Mouse (Mus musculus): ENCODE data around the gene Robo2.
A peak's percentile ranks its signal among the peaks of the same experiment; 100 is the strongest.

Robo2 gene

GRCm38 (mm10) chr16:74321666-74322371 is 89.8 kb downstream of the Robo2 start:
- no peak for DNase-seq (ENCODE audit: low read depth, low spot score)

- no peak for DNase-seq (ENCODE audit: low read depth, low spot score)
These were observed 95.5 kb downstream of the Robo2 start for GRCm38 (mm10) chr16:74316150-74316549.

DNA sequence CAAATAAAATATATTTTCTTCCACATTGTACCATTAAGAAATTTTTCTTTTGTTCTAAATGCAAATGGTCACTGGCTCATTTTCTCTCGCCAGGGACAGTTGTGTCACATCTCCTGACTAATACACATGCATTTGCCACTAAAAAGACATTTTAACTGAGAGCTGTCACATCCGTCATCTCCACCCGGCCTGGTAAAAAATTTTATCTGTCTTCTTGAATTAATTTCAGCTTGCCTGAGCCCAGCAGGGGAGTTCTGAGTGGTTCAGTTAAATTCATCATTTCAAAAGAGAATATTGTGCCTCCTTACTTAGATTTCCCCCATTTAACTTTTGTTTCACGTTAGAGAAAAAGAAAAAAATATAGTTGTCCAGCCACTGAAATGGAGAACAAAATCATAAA is 98.4 kb downstream of the Robo2 start:
- DNase-seq (ENCODE audit: low read depth, low spot score), result peak; percentile 36

GRCm38 (mm10) chr16:74307543-74307887 is 104.1 kb downstream of the Robo2 start:
- no peak for DNase-seq (ENCODE audit: low read depth, low spot score)

- no peak for DNase-seq (ENCODE audit: low read depth, low spot score)
These were observed 104.6 kb downstream of the Robo2 start for GRCm38 (mm10) chr16:74306876-74307542.

GRCm38 (mm10) chr16:74287878-74288277 is 123.7 kb downstream of the Robo2 start:
- DNase-seq (ENCODE audit: low read depth, low spot score), result no peak

DNA sequence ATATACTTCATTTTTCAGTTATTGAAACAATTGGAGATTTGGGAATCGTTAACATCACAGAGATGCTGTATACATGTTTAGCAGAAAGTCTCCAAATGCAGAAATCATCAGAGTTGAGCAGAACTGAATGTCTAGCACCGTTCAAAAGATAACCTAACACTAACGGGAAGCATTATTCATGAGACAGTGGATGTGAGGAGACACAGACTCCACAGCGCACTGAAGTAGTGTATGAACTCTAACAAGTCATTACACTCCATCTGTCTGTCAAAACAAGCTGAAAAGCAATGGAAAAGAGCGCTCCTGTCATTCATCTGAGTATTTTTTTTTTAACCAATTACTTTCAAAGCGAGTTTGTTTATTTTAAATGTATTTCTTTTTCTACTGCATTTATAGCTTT is 129.1 kb downstream of the Robo2 start:
- DNase-seq (ENCODE audit: low read depth, low spot score), result no peak

DNA sequence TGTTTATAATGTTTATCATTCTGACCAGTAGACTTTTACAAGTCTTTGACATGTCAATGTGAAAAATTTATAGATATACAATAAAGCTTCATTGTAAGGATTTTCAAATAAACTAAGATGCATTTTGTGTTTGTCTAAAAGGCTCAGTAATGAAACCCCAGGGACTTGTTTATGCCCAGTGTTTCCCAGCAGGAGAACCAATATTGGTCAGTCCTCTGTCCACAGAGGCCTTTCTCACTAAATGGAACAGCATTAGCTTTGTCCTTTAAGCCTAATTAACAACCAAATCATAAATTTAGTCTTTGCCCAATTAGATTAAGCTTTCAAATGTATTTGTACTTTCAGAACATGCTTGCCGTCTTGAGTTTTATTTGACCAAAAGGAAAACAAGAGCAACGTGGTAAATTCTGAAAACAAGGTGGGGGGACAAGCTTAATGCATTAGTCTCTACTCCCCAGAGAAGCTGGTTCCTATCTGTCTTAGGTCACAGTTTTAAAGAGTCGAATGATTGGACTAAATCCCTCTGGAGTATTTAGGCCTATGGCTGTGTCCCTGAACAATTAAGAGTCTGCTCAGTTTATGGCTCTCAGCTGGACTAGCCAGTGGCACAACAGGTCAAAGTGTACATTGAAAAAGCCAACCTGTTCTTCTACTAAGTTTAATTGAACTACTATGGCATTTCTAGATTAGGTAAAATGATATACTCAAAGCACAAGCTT is 134.6 kb downstream of the Robo2 start:
- DNase-seq (ENCODE audit: low read depth, low spot score), result no peak

DNA sequence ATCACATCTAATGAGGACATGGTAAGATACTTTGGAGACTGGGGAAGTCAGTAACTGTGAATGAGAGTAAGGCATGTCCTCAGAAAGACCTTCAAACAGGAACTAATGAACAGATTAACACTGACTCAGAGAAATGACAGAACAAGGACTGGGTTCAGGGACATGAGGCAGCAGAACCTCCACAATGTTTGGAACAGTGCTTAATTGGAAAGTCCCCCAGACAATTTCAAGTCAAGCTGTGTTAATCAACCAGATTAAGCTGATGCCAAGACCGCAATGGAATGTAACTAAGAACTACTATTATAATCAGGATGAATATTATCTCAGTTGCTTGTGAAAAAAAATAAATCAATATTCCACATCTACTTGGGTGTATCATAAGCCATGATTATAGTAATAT is 137.0 kb downstream of the Robo2 start:
- DNase-seq (ENCODE audit: low read depth, low spot score), result no peak

GRCm38 (mm10) chr16:74272993-74273392 is 138.6 kb downstream of the Robo2 start:
- no peak for DNase-seq (ENCODE audit: low read depth, low spot score)

DNA sequence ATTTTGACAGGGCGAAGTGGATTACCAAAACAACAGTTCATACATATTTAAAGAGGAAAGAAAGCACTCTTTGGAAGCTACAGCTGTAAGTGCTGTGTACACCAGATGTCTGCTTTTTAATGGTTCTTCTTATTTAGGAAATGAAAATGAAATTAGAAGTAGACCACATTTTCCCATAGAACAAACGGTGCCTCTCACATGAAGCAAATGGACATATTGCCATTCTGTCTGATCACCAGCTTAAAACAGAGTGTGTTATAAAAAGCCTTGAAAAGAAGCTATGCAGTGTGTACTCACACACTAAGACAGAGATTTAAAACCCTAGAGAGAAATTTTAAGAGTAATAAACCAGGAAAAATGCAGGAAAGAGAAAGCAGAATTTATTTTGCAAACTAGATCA is 153.4 kb downstream of the Robo2 start:
- DNase-seq (ENCODE audit: low read depth, low spot score), result no peak

- DNase-seq (ENCODE audit: low read depth, low spot score), result no peak
These were observed 167.2 kb downstream of the Robo2 start for GRCm38 (mm10) chr16:74244452-74244851.

DNA sequence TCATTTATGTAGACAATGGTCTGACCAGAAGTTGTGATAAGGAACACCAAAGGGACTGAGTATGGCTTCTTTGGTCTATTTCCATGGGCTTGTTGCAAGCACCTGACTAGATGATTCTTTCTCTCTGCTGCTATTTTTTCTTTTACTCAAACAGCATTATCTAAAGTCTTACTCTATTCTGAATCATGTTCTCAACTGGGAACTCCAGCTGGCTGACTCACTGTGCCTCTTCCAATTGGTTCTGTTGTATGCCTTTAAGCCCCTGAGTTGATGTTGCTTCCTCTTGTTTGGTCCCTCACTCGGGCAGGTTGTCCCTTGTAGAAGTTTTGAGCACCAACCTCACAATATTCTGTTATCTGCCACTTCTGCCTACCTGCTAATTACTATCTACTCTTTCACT is 170.1 kb downstream of the Robo2 start:
- no peak for DNase-seq (ENCODE audit: low read depth, low spot score)

- DNase-seq (ENCODE audit: low read depth, low spot score), result no peak
These were observed 174.2 kb downstream of the Robo2 start for GRCm38 (mm10) chr16:74237411-74237930.

DNA sequence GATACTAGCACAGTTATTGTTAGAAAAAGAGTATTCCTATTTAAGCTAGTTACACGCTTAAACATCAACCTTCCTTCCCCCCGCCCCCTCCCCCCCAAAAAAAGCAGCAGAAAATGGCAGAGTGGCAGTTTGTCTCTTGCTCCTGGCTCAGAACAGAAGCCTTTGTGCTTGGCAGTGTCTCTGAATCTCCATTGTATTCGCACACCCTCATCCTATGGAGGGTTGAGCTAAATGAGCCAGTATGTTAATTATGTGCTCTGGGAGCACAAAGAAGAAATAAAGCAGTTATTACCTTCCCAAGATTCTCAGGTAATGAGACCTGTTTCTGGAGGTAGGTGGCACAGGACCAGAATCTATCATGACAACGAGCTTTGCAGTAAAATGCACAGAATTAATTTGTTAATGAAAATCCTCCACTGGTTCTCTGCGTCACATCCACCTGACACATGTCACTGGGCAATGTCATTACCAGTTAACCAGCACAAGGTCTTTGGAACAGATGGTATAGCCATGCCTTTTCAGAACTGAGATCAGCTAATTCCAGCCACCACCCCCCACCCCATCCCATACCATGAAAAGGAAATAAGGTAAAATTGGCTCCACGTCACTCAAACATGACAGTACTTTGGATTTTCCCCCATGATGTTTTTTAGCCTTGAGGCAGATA is 177.1 kb downstream of the Robo2 start:
- no peak for DNase-seq (ENCODE audit: low read depth, low spot score)

GRCm38 (mm10) chr16:74233596-74233995 is 178.0 kb downstream of the Robo2 start:
- no peak for DNase-seq (ENCODE audit: low read depth, low spot score)

DNA sequence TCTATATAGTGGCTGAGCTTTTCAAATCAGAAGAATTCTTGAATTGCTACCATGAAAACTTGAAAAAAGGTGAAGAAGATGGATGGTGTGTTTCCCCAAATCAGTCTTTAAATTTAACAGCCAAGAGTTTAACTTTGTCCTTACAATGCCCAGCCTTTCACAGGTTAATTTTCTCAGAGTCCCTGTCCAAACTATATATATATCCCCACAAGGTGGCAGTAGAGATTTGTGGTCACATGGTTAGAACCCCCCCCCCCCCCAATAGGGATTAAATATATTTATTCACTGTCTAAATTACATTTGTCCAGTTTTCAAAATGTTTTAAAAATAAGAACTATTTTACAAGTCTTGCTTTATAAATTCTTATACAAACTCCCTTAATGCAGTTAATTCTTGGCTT is 184.3 kb downstream of the Robo2 start:
- no peak for DNase-seq (ENCODE audit: low read depth, low spot score)

GRCm38 (mm10) chr16:74225423-74226272 is 186.0 kb downstream of the Robo2 start:
- DNase-seq (ENCODE audit: low read depth, low spot score), result no peak

GRCm38 (mm10) chr16:74222501-74222900 is 189.1 kb downstream of the Robo2 start:
- DNase-seq (ENCODE audit: low read depth, low spot score), result peak; percentile 69

DNA sequence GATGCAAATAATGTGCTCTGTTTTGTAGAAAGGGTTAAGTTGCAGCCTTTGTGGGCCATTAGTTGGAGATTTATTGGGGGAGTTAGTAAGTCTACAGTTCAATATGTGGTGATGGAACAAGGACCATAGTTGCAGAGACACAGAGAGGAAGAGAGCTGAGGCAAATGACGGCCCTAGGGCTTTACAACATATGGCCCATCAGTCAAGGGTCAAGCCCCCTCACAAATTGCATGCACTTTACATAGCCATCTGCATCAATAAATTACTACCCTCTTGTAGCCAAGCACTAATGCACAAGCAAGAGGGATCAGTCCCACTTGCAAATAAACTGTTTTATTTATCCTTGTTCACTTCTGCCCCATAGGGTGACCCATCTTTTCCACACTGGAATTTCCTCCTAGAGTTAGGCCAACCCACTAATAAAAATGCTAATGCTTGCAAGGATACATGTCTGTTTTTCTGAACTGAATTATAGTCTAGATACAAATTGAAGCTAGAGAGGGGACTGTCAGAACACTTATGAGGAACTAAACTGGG is 194.7 kb downstream of the Robo2 start:
- peak; percentile 69 for DNase-seq (ENCODE audit: low read depth, low spot score)

DNA sequence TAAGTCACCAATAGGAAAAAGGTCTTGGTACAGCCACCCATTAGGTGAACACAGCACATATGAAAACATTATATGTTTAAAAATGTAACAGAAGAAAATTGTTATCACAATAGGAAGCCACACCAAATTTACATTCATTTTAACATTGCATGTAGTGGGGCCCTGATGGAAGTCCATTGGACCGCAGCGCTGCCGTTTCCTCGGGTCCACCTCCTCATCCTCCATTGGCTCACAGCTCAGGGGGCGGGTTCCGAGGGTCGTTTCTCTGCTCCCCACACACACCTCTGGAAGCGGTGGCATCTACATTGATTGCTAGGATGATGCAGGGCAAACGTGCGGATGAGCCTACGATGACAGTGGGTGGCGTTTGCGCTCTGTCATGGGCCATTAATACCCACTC is 195.8 kb downstream of the Robo2 start:
- no peak for DNase-seq (ENCODE audit: low read depth, low spot score)

Measured in mesoderm, embryonic 11.5 days (tissue).